Mouse (Mus musculus) left cerebral cortex, adult 18-20 months (tissue): ENCODE measurements around the gene Pten. TPM values are rescaled to one million over a fixed set of nuclear protein-coding genes. Genes with fewer than 3 reads are reported as not detected.
A peak's percentile ranks its signal among the peaks of the same experiment; 100 is the strongest.

ENCODE experiments used
- DNase-seq, 2 experiments: peaks; one replicate each; pipeline ENCODE4 v3.0.0; 2021 to 2022; ENCODE audit warnings: low spot score in 2 of 2, mixed read lengths in 1 of 2
- long read RNA-seq, 2 experiments: library from polyadenylated mRNA; stranded (forward); transcript quantifications; one replicate each; pipeline ENCODE4 v2.0.0; 2021
- total RNA-seq, 2 experiments: library from RNA; stranded (reverse); gene quantifications; 2 replicates each; pipeline ENCODE4 v1.2.3; 2021

Gene Pten
- total RNA-seq, result 100 to 1,000 TPM; 144 to 146 TPM
- long read RNA-seq, experiment 1, full-length matches to known transcripts, result 98 of 128 reads
- long read RNA-seq, experiment 1, partial matches to known transcripts, result 17 of 128 reads
- long read RNA-seq, experiment 1, other reads (novel, unspliced or antisense), result 13 of 128 reads
- long read RNA-seq, experiment 2, full-length matches to known transcripts, result 74 of 95 reads
- long read RNA-seq, experiment 2, partial matches to known transcripts, result 2 of 95 reads
- long read RNA-seq, experiment 2, other reads (novel, unspliced or antisense), result 19 of 95 reads

- DNase-seq, result peak; percentile 94 to 98
Measured at GRCm38 (mm10) chr19:32756900-32757725, at the start of gene Pten. TSS of gene Pten (plus strand) at chr19:32757497.

- DNase-seq, result no peak
Measured at GRCm38 (mm10) chr19:32708996-32709395, 48.3 kb upstream of the Pten start.

GRCm38 (mm10) chr19:32710288-32710687 is 47.0 kb upstream of the Pten start:
- DNase-seq, result no peak

GRCm38 (mm10) chr19:32711761-32712541 is 45.3 kb upstream of the Pten start:
- peak; percentile 93 to 94 for DNase-seq

GRCm38 (mm10) chr19:32712588-32713042 is 44.7 kb upstream of the Pten start:
- DNase-seq, result peak; percentile 60 to 78

- no peak for DNase-seq
Measured at GRCm38 (mm10) chr19:32713471-32713870, 43.8 kb upstream of the Pten start.

- DNase-seq, result peak; percentile 77 to 79
Measured at GRCm38 (mm10) chr19:32715201-32715600, 42.1 kb upstream of the Pten start.

- DNase-seq, result no peak
Measured at GRCm38 (mm10) chr19:32715681-32716080, 41.6 kb upstream of the Pten start.

GRCm38 (mm10) chr19:32717590-32717989 is 39.7 kb upstream of the Pten start:
- no peak for DNase-seq

GRCm38 (mm10) chr19:32720319-32720718 is 37.0 kb upstream of the Pten start:
- no peak for DNase-seq

GRCm38 (mm10) chr19:32723817-32724216 is 33.5 kb upstream of the Pten start:
- DNase-seq, result no peak

GRCm38 (mm10) chr19:32726451-32727325 is 30.6 kb upstream of the Pten start:
- no peak for DNase-seq

GRCm38 (mm10) chr19:32729785-32730184 is 27.5 kb upstream of the Pten start:
- no peak for DNase-seq

- no peak for DNase-seq
Measured at GRCm38 (mm10) chr19:32732922-32733321, 24.4 kb upstream of the Pten start.

- no peak for DNase-seq
Measured at GRCm38 (mm10) chr19:32737844-32738243, 19.5 kb upstream of the Pten start.

GRCm38 (mm10) chr19:32739686-32740085 is 17.6 kb upstream of the Pten start, which contains the start of gene Atad1:
TSS of gene Atad1 (minus strand) at chr19:32739786.
- no peak for DNase-seq

GRCm38 (mm10) chr19:32740641-32741345 is 16.5 kb upstream of the Pten start:
- DNase-seq, result no peak

- DNase-seq, result peak; percentile 41 to 43
Measured at GRCm38 (mm10) chr19:32749425-32749824, 7.9 kb upstream of the Pten start.

GRCm38 (mm10) chr19:32752357-32752756 is 4.9 kb upstream of the Pten start:
- no peak for DNase-seq

GRCm38 (mm10) chr19:32753386-32753785 is 3.9 kb upstream of the Pten start:
- no peak for DNase-seq
